Mouse (Mus musculus) stomach, postnatal 0 days (tissue): ENCODE data around the gene Vps45. TPM values are rescaled to one million over a fixed set of nuclear protein-coding genes. Genes with fewer than 3 reads are reported as not detected.

ENCODE experiments used
- ATAC-seq: fragments of 200-750 bp; cut with Nextera tagmentation; 2 replicates; pipeline ENCODE4 v1.8.0; 2017; ENCODE audit not compliant: low FRiP score, low TSS enrichment
- DNase-seq: peaks from one replicate; pipeline ENCODE4 v3.0.0-alpha.2; 2016; ENCODE audit warnings: low spot score
- H3K27ac ChIP-seq: fragments of 300-500 bp; sonication (generic); replicated peaks from 2 replicates; pipeline ENCODE4 v1.5.1; 2014; ENCODE audit warnings: mild to moderate bottlenecking, control low read depth
- H3K27me3 ChIP-seq: fragments of 300-500 bp; sonication (generic); 2 replicates; pipeline ENCODE4 v1.6.1; 2014; ENCODE audit warnings: low read length; ENCODE audit not compliant: control insufficient read depth, insufficient read depth
- H3K36me3 ChIP-seq: fragments of 300-500 bp; sonication (generic); 2 replicates; pipeline ENCODE4 v1.6.1; 2014; ENCODE audit warnings: low read length, mixed read lengths; ENCODE audit not compliant: control insufficient read depth, insufficient read depth
- H3K4me1 ChIP-seq: fragments of 300-500 bp; sonication (generic); replicated peaks from 2 replicates; pipeline ENCODE4 v1.6.1; 2014; ENCODE audit warnings: antibody characterized with exemption; ENCODE audit not compliant: control insufficient read depth, insufficient read depth
- H3K4me2 ChIP-seq: fragments of 300-500 bp; sonication (generic); replicated peaks from 2 replicates; pipeline ENCODE4 v1.6.1; 2014; ENCODE audit warnings: low read depth, mild to moderate bottlenecking, control low read depth, moderate library complexity
- H3K4me3 ChIP-seq: fragments of 300-500 bp; sonication (generic); 2 replicates; pipeline ENCODE4 v1.5.1; 2014; ENCODE audit warnings: low read depth, low read length, control low read depth
- H3K9ac ChIP-seq: fragments of 300-500 bp; sonication (generic); 2 replicates; pipeline ENCODE4 v1.6.1; 2014; ENCODE audit warnings: mild to moderate bottlenecking, low read length, control low read depth, mixed read lengths
- H3K9me3 ChIP-seq: fragments of 300-500 bp; sonication (generic); 2 replicates; pipeline ENCODE4 v1.6.1; 2016; ENCODE audit warnings: low read length; ENCODE audit not compliant: control insufficient read depth
- CTCF ChIP-seq: IDR thresholded peaks from 2 replicates; pipeline ENCODE4 v1.5.1; 2016; ENCODE audit warnings: antibody characterized with exemption, low read depth, mild to moderate bottlenecking, moderate library complexity
- EP300 ChIP-seq: optimal IDR thresholded peaks from 2 replicates; pipeline ENCODE3; 2016; ENCODE audit warnings: antibody characterized with exemption
- WGBS: fragments of 180-500 bp; shearing (Covaris S2); extraction: QIAGEN DNeasy Blood & Tissue Kit; methylation state at CpG from one replicate; pipeline ENCODE4 v1.1.7; 2014; 5-methylcytosine and 5-hydroxymethylcytosine counted together
- polyA plus RNA-seq: library from polyadenylated mRNA; unstranded; fragments of >200 nt; fragmentation: Nextera tagmentation; extraction: Ambion mirVana; gene quantifications from 2 replicates; pipeline ENCODE4 v1.2.1, GENCODE M21; 2015

Gene Vps45
- polyA plus RNA-seq, 1 experiment from 2014 or later, result 28.0 TPM

- no peak overlapping the region for H3K4me2 ChIP-seq
- WGBS, result 68% methylated on average over 2 of the region's 2 CpGs
These were observed 32.9 kb upstream of the Vps45 start for GRCm38 (mm10) chr3:96091146-96091545.

GRCm38 (mm10) chr3:96089882-96090489 lies 31.7 kb upstream of the Vps45 start:
- 49% methylated on average over 2 of the region's 2 CpGs for WGBS
- ATAC-seq, result no peak

More at GRCm38 (mm10) chr3:96091146-96091545, 32.9 kb upstream of the Vps45 start:
- Histone ChIP-seq H3K4me1 (no peaks in the 10 kb centered on the region), H3K27me3 (no peaks in the 10 kb centered on the region), H3K36me3 (no peaks in the 10 kb centered on the region), H3K9me3 (no peaks in the 10 kb centered on the region), H3K9ac (no peak overlapping the region), H3K27ac (no peak overlapping the region), H3K4me3 (no peak overlapping the region)
- ATAC-seq (no peak), DNase-seq (no peak)
- TF ChIP-seq EP300, result no peak
- TF ChIP-seq CTCF, result no peak

GRCm38 (mm10) chr3:96087801-96088200 lies 29.5 kb upstream of the Vps45 start:
- ATAC-seq (no peak), DNase-seq (no peak)
- no peaks in the 10 kb centered on the region for H3K27me3 ChIP-seq
- H3K4me1 ChIP-seq, result no peaks in the 10 kb centered on the region
- no peak for TF ChIP-seq CTCF
- TF ChIP-seq EP300, result no peak
- WGBS, result 83% methylated on average over 4 of the region's 4 CpGs
- no peaks in the 10 kb centered on the region for H3K36me3 ChIP-seq
- H3K4me2 ChIP-seq, result no peak overlapping the region
- no peak overlapping the region for H3K4me3 ChIP-seq
- H3K27ac ChIP-seq, result no peak overlapping the region
- H3K9ac ChIP-seq, result no peak overlapping the region
- no peaks in the 10 kb centered on the region for H3K9me3 ChIP-seq

More at GRCm38 (mm10) chr3:96089882-96090489, 31.7 kb upstream of the Vps45 start:
- no peak for DNase-seq
- no peak overlapping the region for H3K4me3 ChIP-seq
- TF ChIP-seq CTCF (peak; percentile 69), EP300 (no peak)
- no peaks in the 10 kb centered on the region for H3K4me1 ChIP-seq
- H3K4me2 ChIP-seq, result no peak overlapping the region
- no peak overlapping the region for H3K9ac ChIP-seq
- no peaks in the 10 kb centered on the region for H3K27me3 ChIP-seq
- no peaks in the 10 kb centered on the region for H3K9me3 ChIP-seq
- no peaks in the 10 kb centered on the region for H3K36me3 ChIP-seq
- no peak overlapping the region for H3K27ac ChIP-seq

- Histone ChIP-seq H3K4me3 (no peak overlapping the region), H3K9me3 (no peaks in the 10 kb centered on the region), H3K27ac (no peak overlapping the region), H3K9ac (no peak overlapping the region), H3K27me3 (no peaks in the 10 kb centered on the region), H3K4me2 (no peak overlapping the region), H3K36me3 (no peaks in the 10 kb centered on the region), H3K4me1 (no peaks in the 10 kb centered on the region)
- 56% methylated on average over 2 of the region's 2 CpGs for WGBS
- TF ChIP-seq CTCF (no peak), EP300 (no peak)
- no peak for ATAC-seq
- DNase-seq, result no peak
These were observed 29.0 kb upstream of the Vps45 start for GRCm38 (mm10) chr3:96087219-96087618.

- ATAC-seq (no peak), DNase-seq (no peak)
- Histone ChIP-seq H3K4me2 (no peak overlapping the region), H3K9ac (no peak overlapping the region), H3K4me3 (no peak overlapping the region), H3K27me3 (no peaks in the 10 kb centered on the region), H3K36me3 (no peaks in the 10 kb centered on the region), H3K9me3 (no peaks in the 10 kb centered on the region), H3K4me1 (no peaks in the 10 kb centered on the region), H3K27ac (no peak overlapping the region)
- 82% methylated on average over 10 of the region's 10 CpGs for WGBS
- TF ChIP-seq EP300 (no peak), CTCF (no peak)
These were observed 26.0 kb upstream of the Vps45 start for GRCm38 (mm10) chr3:96084146-96084755.

GRCm38 (mm10) chr3:96082714-96083508 lies 24.6 kb upstream of the Vps45 start:
- no peak for TF ChIP-seq CTCF
- Histone ChIP-seq H3K9me3 (no peaks in the 10 kb centered on the region), H3K4me2 (no peak overlapping the region), H3K4me1 (no peaks in the 10 kb centered on the region), H3K9ac (no peak overlapping the region), H3K27me3 (no peaks in the 10 kb centered on the region), H3K27ac (no peak overlapping the region), H3K4me3 (no peak overlapping the region), H3K36me3 (no peaks in the 10 kb centered on the region)
- 73% methylated on average over 15 of the region's 15 CpGs for WGBS
- no peak for DNase-seq
- no peak for ATAC-seq
